Mouse (Mus musculus) cerebellum, adult 2 months (tissue): ENCODE measurements around the gene Rgs3. TPM values are rescaled to one million over a fixed set of nuclear protein-coding genes. Genes with fewer than 3 reads are reported as not detected.

Experiments used
- DNase-seq, 2 experiments: peaks; one replicate each; pipeline ENCODE4 v3.0.0; 2021
- H3K27ac ChIP-seq: fragments of 200-500 bp; 2 replicates; pipeline ENCODE4 v1.5.1; 2012; ENCODE audit warnings: low read length, control low read depth, inconsistent platforms; ENCODE audit not compliant: insufficient read depth
- H3K27me3 ChIP-seq: fragments of 200-500 bp; 2 replicates; pipeline ENCODE4 v1.6.1; 2012; ENCODE audit warnings: inconsistent platforms, mild to moderate bottlenecking, low read length, moderate library complexity; ENCODE audit not compliant: control insufficient read depth, insufficient read depth
- H3K4me1 ChIP-seq: fragments of 200-500 bp; 2 replicates; pipeline ENCODE4 v1.6.1; 2011; ENCODE audit warnings: low read length; ENCODE audit not compliant: control insufficient read depth, insufficient read depth
- H3K4me3 ChIP-seq: fragments of 200-500 bp; replicated peaks from 2 replicates; pipeline ENCODE3; 2011; ENCODE audit warnings: mild to moderate bottlenecking, low read depth, low read length, control low read depth; ENCODE audit not compliant: insufficient read depth
- CTCF ChIP-seq: fragments of 200-500 bp; IDR thresholded peaks from 2 replicates; pipeline ENCODE4 v1.5.1; 2011; ENCODE audit warnings: low read depth, mild to moderate bottlenecking, control low read depth, low read length, moderate library complexity, borderline replicate concordance; ENCODE audit not compliant: insufficient read depth
- POLR2A ChIP-seq: fragments of 200-500 bp; IDR thresholded peaks from 2 replicates; pipeline ENCODE4 v1.6.1; 2011; ENCODE audit warnings: low read length, control low read depth, borderline replicate concordance; ENCODE audit not compliant: insufficient read depth
- WGBS: fragments of 180-500 bp; shearing (Covaris S2); methylation state at CpG from one replicate; pipeline ENCODE4 v1.1.7; 2018; 5-methylcytosine and 5-hydroxymethylcytosine counted together
- polyA plus RNA-seq: library from polyadenylated mRNA; depleted of rRNA; stranded (reverse); fragments of >200 nt; gene quantifications from 2 replicates; pipeline ENCODE4 v1.2.3, GENCODE M21; 2012

Gene Rgs3
- polyA plus RNA-seq, 1 experiment, result 92.7 TPM

DNA sequence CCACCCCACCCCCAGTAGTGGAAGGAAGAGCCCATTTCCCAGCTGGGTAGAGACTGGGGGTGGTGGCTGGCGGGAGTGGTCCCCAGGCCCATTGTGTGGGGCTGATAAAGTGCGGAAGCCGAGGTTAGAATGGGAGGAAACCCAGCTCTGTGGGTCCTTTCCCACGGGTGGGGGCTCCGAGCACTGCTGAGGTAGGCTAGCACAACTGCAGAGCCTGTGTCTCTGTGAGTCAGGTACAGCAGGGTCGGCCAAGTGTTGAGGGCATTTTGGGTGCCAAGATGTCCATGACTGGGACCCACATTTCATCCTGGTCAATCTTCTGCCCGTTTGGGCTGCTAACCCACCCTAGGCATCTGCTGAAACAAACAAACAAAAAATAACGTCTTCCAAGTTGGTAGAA, 135.9 kb downstream of the Rgs3 start:
- H3K27ac ChIP-seq, result no peak overlapping the region
- no peak for DNase-seq
- peaks cover 51% of the 10 kb centered on the region for H3K4me1 ChIP-seq
- no peak overlapping the region for H3K4me3 ChIP-seq
- no peaks in the 10 kb centered on the region for H3K27me3 ChIP-seq
- 45% methylated on average over 8 of the region's 8 CpGs for WGBS
- no peak for TF ChIP-seq CTCF
- TF ChIP-seq POLR2A, result no peak

GRCm38 (mm10) chr4:62695946-62696345, 136.3 kb downstream of the Rgs3 start:
- TF ChIP-seq CTCF (peak; percentile 57; the same call in 1 of the 2 replicates), POLR2A (no peak)
- Histone ChIP-seq H3K4me3 (no peak overlapping the region), H3K27ac (no peak overlapping the region), H3K27me3 (no peaks in the 10 kb centered on the region), H3K4me1 (peaks cover 51% of the 10 kb centered on the region)
- 52% methylated on average over 13 of the region's 13 CpGs for WGBS
- peak; percentile 69 to 75 for DNase-seq

DNA sequence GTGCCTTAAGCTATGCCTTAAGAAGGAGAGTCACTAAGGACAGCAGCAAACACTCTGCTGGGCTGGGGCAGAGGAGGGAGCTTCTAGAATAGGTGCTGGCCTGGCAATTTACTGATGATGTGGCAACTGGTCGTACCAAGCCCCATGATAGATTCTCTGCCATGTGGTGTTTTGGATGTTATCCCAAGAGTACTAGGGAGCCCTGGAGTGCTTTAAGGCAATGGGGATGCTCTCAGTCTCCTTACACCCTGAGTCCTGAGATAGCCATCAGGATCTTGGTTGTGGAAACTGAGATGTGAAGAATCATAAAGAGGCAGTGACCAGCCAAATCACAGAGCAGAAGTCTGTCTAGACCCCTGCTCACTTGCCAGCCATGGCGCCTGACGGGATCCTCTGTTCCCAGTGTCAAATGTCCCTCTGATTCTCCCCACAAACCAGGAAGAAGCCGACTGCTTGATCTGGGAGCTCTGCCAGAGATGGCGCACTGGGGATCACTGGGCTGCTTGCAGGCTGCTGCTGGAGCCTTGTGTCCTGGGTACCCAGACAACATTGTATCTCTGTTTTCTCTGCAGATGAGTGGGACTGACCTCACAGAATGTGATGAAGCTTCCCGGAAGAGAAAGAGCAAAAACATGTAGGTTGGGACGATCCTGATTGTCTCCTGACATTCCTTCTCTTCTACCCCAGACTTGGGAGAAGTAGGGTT, 137.2 kb downstream of the Rgs3 start:
- 15% methylated on average over 7 of the region's 7 CpGs for WGBS
- no peak overlapping the region for H3K4me3 ChIP-seq
- TF ChIP-seq CTCF, result no peak
- TF ChIP-seq POLR2A, result no peak
- no peak overlapping the region for H3K27ac ChIP-seq
- H3K27me3 ChIP-seq, result no peaks in the 10 kb centered on the region
- peaks cover 51% of the 10 kb centered on the region for H3K4me1 ChIP-seq
- peak; percentile 67 to 72 for DNase-seq

DNA sequence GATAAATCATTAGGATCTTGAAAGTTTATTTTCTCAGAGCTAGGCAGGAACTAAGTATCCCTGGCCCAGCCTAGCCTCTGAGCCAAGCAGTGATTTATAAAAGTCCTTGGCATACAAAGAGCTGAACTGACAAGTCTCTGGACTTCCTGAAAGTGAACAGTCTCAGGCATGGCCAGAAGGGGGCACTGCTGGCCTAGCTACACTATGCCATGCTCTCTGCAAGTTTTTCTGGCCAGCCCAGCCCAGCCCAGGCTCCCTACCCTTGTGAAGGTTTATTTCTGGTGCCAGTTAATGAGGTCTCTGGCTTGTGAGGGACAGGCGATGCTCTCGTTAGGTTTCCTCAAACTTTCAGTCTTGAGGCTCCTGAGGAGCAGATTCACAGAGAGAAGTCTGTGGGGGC, 137.8 kb downstream of the Rgs3 start:
- WGBS, result 10% methylated on average over 2 of the region's 2 CpGs
- Histone ChIP-seq H3K27ac (no peak overlapping the region), H3K4me1 (peaks cover 51% of the 10 kb centered on the region), H3K27me3 (no peaks in the 10 kb centered on the region), H3K4me3 (no peak overlapping the region)
- DNase-seq, result peak; percentile 80 to 81
- TF ChIP-seq POLR2A (no peak), CTCF (peak; percentile 89)

DNA sequence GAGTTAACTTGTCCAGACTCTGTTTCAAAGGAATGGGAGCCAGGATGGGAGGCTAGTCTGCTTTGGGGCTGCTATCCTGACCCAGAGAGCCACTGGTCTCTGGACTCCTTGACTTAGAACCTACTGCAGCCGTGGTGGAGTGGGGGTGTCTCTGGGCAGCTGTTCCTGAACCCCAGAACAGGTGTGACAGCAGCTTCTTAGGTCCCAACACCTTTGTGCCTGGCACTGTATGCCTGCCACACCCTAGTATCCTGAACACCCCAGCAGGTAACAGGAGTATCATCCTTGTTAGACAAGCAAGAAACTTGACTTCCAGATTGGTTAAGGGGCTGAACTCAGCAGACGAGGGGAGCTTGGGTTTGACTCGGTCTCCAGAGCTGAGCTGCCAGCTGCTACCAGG, 138.9 kb downstream of the Rgs3 start:
- H3K27ac ChIP-seq, result no peak overlapping the region

GRCm38 (mm10) chr4:62699191-62699812, 139.7 kb downstream of the Rgs3 start:
- Histone ChIP-seq H3K4me1 (peaks cover 43% of the 10 kb centered on the region), H3K4me3 (peak overlapping the region; percentile 3), H3K27me3 (no peaks in the 10 kb centered on the region), H3K27ac (no peak overlapping the region)
- WGBS, result 1% methylated on average over 10 of the region's 10 CpGs
- no peak for TF ChIP-seq CTCF
- peak; percentile 44; the same call in 1 of the 2 replicates for TF ChIP-seq POLR2A
- DNase-seq, result peak; percentile 78 to 85

More for the DNA sequence above, 138.9 kb downstream of the Rgs3 start:
- H3K4me3 ChIP-seq, result no peak overlapping the region
- H3K27me3 ChIP-seq, result no peaks in the 10 kb centered on the region
- 31% methylated on average over 3 of the region's 3 CpGs for WGBS
- DNase-seq, result no peak
- peaks cover 50% of the 10 kb centered on the region for H3K4me1 ChIP-seq
- TF ChIP-seq CTCF (no peak), POLR2A (no peak)

- Histone ChIP-seq H3K4me3 (peak overlapping the region; percentile 0), H3K27ac (no peak overlapping the region)
- 68% methylated on average over 5 of the region's 5 CpGs for WGBS
These were observed 140.8 kb downstream of the Rgs3 start for GRCm38 (mm10) chr4:62700426-62700825.

GRCm38 (mm10) chr4:62703151-62703550, 143.5 kb downstream of the Rgs3 start:
- TF ChIP-seq POLR2A, result no peak
- TF ChIP-seq CTCF, result no peak
- Histone ChIP-seq H3K4me1 (peaks cover 15% of the 10 kb centered on the region), H3K27me3 (no peaks in the 10 kb centered on the region), H3K27ac (no peak overlapping the region), H3K4me3 (no peak overlapping the region)
- 35% methylated on average over 9 of the region's 9 CpGs for WGBS
- no peak for DNase-seq

More at GRCm38 (mm10) chr4:62700426-62700825, 140.8 kb downstream of the Rgs3 start:
- no peaks in the 10 kb centered on the region for H3K27me3 ChIP-seq
- TF ChIP-seq CTCF (no peak), POLR2A (no peak)
- DNase-seq, result no peak
- peaks cover 34% of the 10 kb centered on the region for H3K4me1 ChIP-seq
